Mouse (Mus musculus) urinary bladder, postnatal 4 days (tissue): ENCODE measurements around the gene Poc1a.

Source experiments
- DNase-seq, 2 experiments: peaks; one replicate each; pipeline ENCODE4 v3.0.0; 2021 to 2022; ENCODE audit warnings: low spot score in 2 of 2

Gene Poc1a

DNA sequence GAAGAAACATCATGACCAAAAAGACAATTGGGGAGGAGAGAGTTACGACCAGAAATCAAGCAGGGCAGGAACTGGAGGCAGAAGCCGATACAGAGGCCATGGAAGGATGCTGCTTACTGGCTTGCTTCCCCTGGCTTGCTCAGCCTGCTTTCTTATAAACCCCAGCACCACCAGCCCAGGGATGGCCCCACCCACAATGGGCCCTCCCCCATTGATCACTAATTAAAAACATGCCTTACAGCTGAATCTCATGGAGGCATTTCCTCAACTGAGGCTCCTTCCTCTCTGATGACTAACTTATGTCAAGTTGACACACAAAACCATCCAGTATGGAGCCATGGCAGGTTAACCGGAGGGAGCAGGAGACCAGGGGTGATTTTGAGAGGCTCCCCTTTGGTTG is 118.9 kb downstream of the Poc1a start:
- DNase-seq = no peak
